Mouse (Mus musculus) cerebellum, postnatal 10 days (tissue): ENCODE results near the gene Gm17693.
"Not testable (repeated sequence)": the region's sequence is repeated elsewhere in the genome, so short reads cannot be mapped to it uniquely, and the experiment has no call there.

ENCODE experiments used
- DNase-seq, 2 experiments: peaks; one replicate each; pipeline ENCODE4 v3.0.0; 2021; ENCODE audit warnings: mixed read lengths in 2 of 2

Gm17693 gene

DNA sequence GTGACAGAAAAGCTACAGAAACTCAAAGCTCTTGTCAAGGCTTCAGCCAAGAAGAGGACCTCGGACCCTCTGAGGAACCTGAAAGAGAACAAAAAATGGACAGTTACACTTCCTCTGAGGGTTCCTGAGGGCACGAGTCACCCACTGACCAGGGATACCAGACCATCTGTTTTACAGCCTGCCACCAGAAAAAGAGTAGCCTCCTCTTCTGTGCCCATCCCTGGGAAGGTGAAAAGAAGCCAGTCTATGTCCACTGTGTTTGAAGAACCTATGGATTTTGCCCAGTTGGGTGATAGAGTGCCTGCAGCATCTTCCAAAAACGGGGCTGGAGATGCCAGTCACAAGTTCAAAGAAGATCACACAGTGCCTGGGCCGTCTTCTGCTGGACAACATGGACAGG, at the start of gene Gm17693:
Gm17693 (plus strand) TSS at position 301 of the 400 bp plus-strand sequence.
- not testable (repeated sequence) for DNase-seq
